Mouse (Mus musculus) gastrocnemius, postnatal 36 days (tissue): ENCODE results near the gene Urb2. TPM values are rescaled to one million over a fixed set of nuclear protein-coding genes. Genes with fewer than 3 reads are reported as not detected.

Experiments
- DNase-seq, 2 experiments: peaks; one replicate each; pipeline ENCODE4 v3.0.0; 2022
- intact Hi-C: fragments of 180-260 bp; cut with DNase I; formaldehyde crosslinking; loops from one replicate; pipeline ENCODE4 v1.15.1; 2025
- microRNA-seq, 2 experiments: library from miRNA; unstranded; fragments of <30 nt; microRNA quantifications; one replicate each; pipeline ENCODE4 v1.2.0; 2021
- total RNA-seq, 2 experiments: library from RNA; stranded (reverse); gene quantifications; 2 replicates each; pipeline ENCODE4 v1.2.3; 2021

The Urb2 gene
- total RNA-seq, 2 experiments from 2014 or later: 5.4 to 5.8 TPM

- DNase-seq: no peak
- intact Hi-C loops: no loop called here
Observed at GRCm38 (mm10) chr8:124070363-124071324, 49.3 kb downstream of the Urb2 start.

- intact Hi-C loops: loop anchor here (5.0 kb wide), 1 partner anchor 106 kb away; no protein-coding TSS in a partner anchor
- DNase-seq: no peak
Observed at GRCm38 (mm10) chr8:124075977-124076376, 54.7 kb downstream of the Urb2 start.

GRCm38 (mm10) chr8:124076416-124076815, 55.1 kb downstream of the Urb2 start:
- intact Hi-C loops: loop anchor here (5.0 kb wide), 1 partner anchor 106 kb away; no protein-coding TSS in a partner anchor
- DNase-seq: no peak

GRCm38 (mm10) chr8:124077377-124077776, 56.1 kb downstream of the Urb2 start:
- DNase-seq: no peak
- intact Hi-C loops: loop anchor here (5.0 kb wide), 1 partner anchor 105 kb away; no protein-coding TSS in a partner anchor

- no peak for DNase-seq
- intact Hi-C loops: loop anchor here (5.0 kb wide), 1 partner anchor 104 kb away; no protein-coding TSS in a partner anchor
Observed at GRCm38 (mm10) chr8:124077998-124078397, 56.7 kb downstream of the Urb2 start.

- intact Hi-C loops: loop anchor here (5.0 kb wide), 1 partner anchor 103 kb away; no protein-coding TSS in a partner anchor
- no peak for DNase-seq
Observed at GRCm38 (mm10) chr8:124078969-124079368, 57.7 kb downstream of the Urb2 start.

GRCm38 (mm10) chr8:124080467-124081326, 59.4 kb downstream of the Urb2 start:
- DNase-seq: no peak
- intact Hi-C loops: no loop called here

- intact Hi-C loops: no loop called here
Observed at GRCm38 (mm10) chr8:124082616-124083015, 61.3 kb downstream of the Urb2 start.

GRCm38 (mm10) chr8:124083611-124084010, 62.3 kb downstream of the Urb2 start:
- intact Hi-C loops: no loop called here
- DNase-seq: no peak

More at GRCm38 (mm10) chr8:124082616-124083015, 61.3 kb downstream of the Urb2 start:
- DNase-seq: no peak

- no peak for DNase-seq
- intact Hi-C loops: no loop called here
Observed at GRCm38 (mm10) chr8:124085668-124086067, 64.4 kb downstream of the Urb2 start.

GRCm38 (mm10) chr8:124088092-124088613, 66.8 kb downstream of the Urb2 start:
- intact Hi-C loops: no loop called here
- DNase-seq: no peak

- intact Hi-C loops: no loop called here
- DNase-seq: no peak
Observed at GRCm38 (mm10) chr8:124089016-124089415, 67.7 kb downstream of the Urb2 start.

GRCm38 (mm10) chr8:124090473-124090872, 69.2 kb downstream of the Urb2 start:
- no peak for DNase-seq
- intact Hi-C loops: no loop called here

Small RNA genes within 50 kb of the gene (microRNA-seq; reads per million reads assigned to microRNA genes)
- 0 reads per million in 2 experiments for gene Mir1967

Other genes starting within 250 kb of the Urb2 start
- gene Rab4a, start 215.5 kb upstream of the Urb2 start, total RNA-seq: 10 to 100 TPM; 10.5 to 11.7 TPM
- gene Ccsap, start 161.3 kb upstream of the Urb2 start, total RNA-seq: under 1 TPM; 0.54 to 0.66 TPM
- over 10,000 TPM; 54,633 to 61,739 TPM for gene Acta1, start 126.8 kb upstream of the Urb2 start, total RNA-seq
- gene Nup133, start 72.2 kb upstream of the Urb2 start, total RNA-seq: 10 to 100 TPM in 1 of 2 experiments, 1 to 10 TPM in 1; 6.6 to 11.0 TPM
- 10 to 100 TPM; 15.6 to 15.9 TPM for gene Abcb10, start 38.4 kb upstream of the Urb2 start, total RNA-seq
- gene Taf5l, start 111 bp upstream of the Urb2 start, total RNA-seq: 10 to 100 TPM; 12.0 to 13.6 TPM
- gene Galnt2, start 209.9 kb downstream of the Urb2 start, total RNA-seq: 10 to 100 TPM; 32.5 to 35.6 TPM